Mouse (Mus musculus): ENCODE results near the gene Rhot2.
"Not testable (repeated sequence)": the region's sequence is repeated elsewhere in the genome, so short reads cannot be mapped to it uniquely, and the experiment has no call there.

- TF ChIP-seq POLR2A (IDR thresholded peaks at IDR 0.05; ENCODE audit: control insufficient read depth, extremely low read depth, insufficient read depth, low read length, poor library complexity); CTCF (IDR thresholded peaks at IDR 0.05; ENCODE audit: borderline replicate concordance, control insufficient read depth, extremely low read depth, insufficient read depth, low read length, poor library complexity): not testable (repeated sequence)
Measured at GRCm38 (mm10) chr17:25871566-25871965, 26.9 kb upstream of the Rhot2 start.
